Mouse (Mus musculus) kidney, adult 8-10 months (tissue): ENCODE data around the gene Socs4.
A peak's percentile ranks its signal among the peaks of the same experiment; 100 is the strongest.

Source experiments
- DNase-seq, 2 experiments: peaks; one replicate each; pipeline ENCODE4 v3.0.0; 2022

Socs4 gene

GRCm38 (mm10) chr14:47276637-47277393, at the start of gene Socs4, which contains the start of gene Wdhd1:
Gene Socs4 (plus strand): TSS chr14:47276931.
Gene Wdhd1 (minus strand): TSS chr14:47276857.
- DNase-seq, result peak; percentile 93

GRCm38 (mm10) chr14:47229796-47230376, 46.8 kb upstream of the Socs4 start:
- no peak for DNase-seq

GRCm38 (mm10) chr14:47233602-47234001, 43.1 kb upstream of the Socs4 start:
- no peak for DNase-seq

- no peak for DNase-seq
Observed at GRCm38 (mm10) chr14:47234032-47234431, 42.7 kb upstream of the Socs4 start.

GRCm38 (mm10) chr14:47234526-47235250, 42.0 kb upstream of the Socs4 start:
- no peak for DNase-seq

- DNase-seq, result no peak
Observed at GRCm38 (mm10) chr14:47236491-47236890, 40.2 kb upstream of the Socs4 start.

GRCm38 (mm10) chr14:47237286-47237685, 39.4 kb upstream of the Socs4 start:
- DNase-seq, result no peak

- no peak for DNase-seq
Observed at GRCm38 (mm10) chr14:47240600-47240999, 36.1 kb upstream of the Socs4 start.

GRCm38 (mm10) chr14:47241046-47241445, 35.7 kb upstream of the Socs4 start:
- DNase-seq, result no peak

GRCm38 (mm10) chr14:47242753-47243152, 34.0 kb upstream of the Socs4 start:
- DNase-seq, result peak in 1 of 2 experiments; percentile 18

GRCm38 (mm10) chr14:47249839-47250238, 26.9 kb upstream of the Socs4 start:
- DNase-seq, result no peak

GRCm38 (mm10) chr14:47264866-47265265, 11.9 kb upstream of the Socs4 start:
- no peak for DNase-seq

- DNase-seq, result no peak
Observed at GRCm38 (mm10) chr14:47265829-47266228, 10.9 kb upstream of the Socs4 start.

- no peak for DNase-seq
Observed at GRCm38 (mm10) chr14:47269056-47269455, 7.7 kb upstream of the Socs4 start.

- no peak for DNase-seq
Observed at GRCm38 (mm10) chr14:47269706-47270105, 7.0 kb upstream of the Socs4 start.

- no peak for DNase-seq
Observed at GRCm38 (mm10) chr14:47273751-47274150, 3.0 kb upstream of the Socs4 start.

GRCm38 (mm10) chr14:47275417-47275816, 1.3 kb upstream of the Socs4 start:
- no peak for DNase-seq

GRCm38 (mm10) chr14:47276036-47276603, 611 bp upstream of the Socs4 start:
- no peak for DNase-seq

GRCm38 (mm10) chr14:47279058-47279457, 2.3 kb downstream of the Socs4 start:
- DNase-seq, result no peak

GRCm38 (mm10) chr14:47281535-47281934, 4.8 kb downstream of the Socs4 start:
- DNase-seq, result no peak

GRCm38 (mm10) chr14:47283568-47283967, 6.8 kb downstream of the Socs4 start:
- no peak for DNase-seq

- DNase-seq, result no peak
Observed at GRCm38 (mm10) chr14:47285271-47285670, 8.5 kb downstream of the Socs4 start.

GRCm38 (mm10) chr14:47286215-47286614, 9.5 kb downstream of the Socs4 start:
- no peak for DNase-seq
